Mouse (Mus musculus): Measurements from ENCODE around the gene Adamts14. TPM values are rescaled to one million over a fixed set of nuclear protein-coding genes. Genes with fewer than 3 reads are reported as not detected.

The Adamts14 gene
- polyA plus RNA-seq, 1 experiment from 2014 or later = 0.07 TPM

DNA sequence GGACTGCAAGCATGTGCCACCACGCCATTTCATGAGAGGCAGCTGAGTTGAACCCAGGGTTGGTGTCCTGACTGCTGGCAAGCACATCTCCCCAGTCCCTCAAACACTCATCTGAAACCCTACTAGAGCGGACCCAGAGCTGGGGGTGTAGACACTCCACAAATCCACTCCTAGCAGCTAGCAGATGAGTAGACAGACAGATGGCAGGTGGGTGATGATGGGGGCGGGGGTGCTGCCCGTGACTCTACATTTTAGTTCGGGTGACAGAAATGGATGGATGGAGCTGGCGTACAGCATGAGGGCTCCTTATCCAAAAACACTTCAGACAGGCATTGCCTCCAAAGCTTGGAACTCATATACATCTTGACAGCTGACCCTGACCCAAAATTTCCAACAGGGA is 26.9 kb downstream of the Adamts14 start:
- Histone ChIP-seq H3K4me2 (ENCODE audit: low read depth, low read length) (no peak overlapping the region), H3K27me3 (ENCODE audit: control insufficient read depth, insufficient read depth, low read length) (no peaks in the 10 kb centered on the region), H3K27ac (ENCODE audit: low read depth, low read length) (no peak overlapping the region), H3K9ac (replicated peaks; ENCODE audit: low read depth, low read length) (no peak overlapping the region), H3K4me3 (ENCODE audit: low read depth, low read length) (no peak overlapping the region), H3K36me3 (ENCODE audit: control insufficient read depth, insufficient read depth, low read length) (no peaks in the 10 kb centered on the region), H3K4me1 (ENCODE audit: control insufficient read depth, insufficient read depth, low read length) (no peaks in the 10 kb centered on the region), H3K9me3 (ENCODE audit: control insufficient read depth, low read length) (no peaks in the 10 kb centered on the region)
- WGBS = 88% methylated on average over 6 of the region's 6 CpGs
- no peak for ATAC-seq (ENCODE audit: low read depth)

DNA sequence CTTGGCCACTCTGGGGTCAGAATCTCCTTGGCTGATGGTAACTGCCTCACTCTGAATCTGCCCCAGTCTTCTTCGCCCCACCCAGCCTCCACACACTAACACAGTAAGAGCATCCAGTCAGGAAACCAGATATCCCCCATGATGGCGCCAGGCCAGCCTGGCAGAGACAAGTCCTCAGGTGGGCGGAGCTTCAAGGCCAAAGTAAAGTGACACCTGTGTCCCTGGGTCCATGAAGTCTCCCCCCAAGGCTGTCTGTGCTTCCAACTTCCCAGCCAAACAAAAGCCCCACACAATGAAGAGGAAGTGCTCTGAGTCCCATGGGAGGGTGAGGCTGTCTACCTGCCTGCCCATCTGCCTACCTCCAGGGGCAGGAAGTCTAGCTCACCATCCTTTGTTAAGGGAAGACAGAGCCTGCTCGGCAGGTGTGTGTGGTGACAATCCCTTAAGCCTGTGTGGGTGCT is 31.2 kb downstream of the Adamts14 start:
- no peak overlapping the region for H3K9ac ChIP-seq (replicated peaks; ENCODE audit: low read depth, low read length)
- no peak overlapping the region for H3K27ac ChIP-seq (ENCODE audit: low read depth, low read length)
- no peak overlapping the region for H3K4me2 ChIP-seq (ENCODE audit: low read depth, low read length)
- H3K4me3 ChIP-seq (ENCODE audit: low read depth, low read length) = no peak overlapping the region
- no peaks in the 10 kb centered on the region for H3K9me3 ChIP-seq (ENCODE audit: control insufficient read depth, low read length)
- 73% methylated on average over 4 of the region's 4 CpGs for WGBS
- no peaks in the 10 kb centered on the region for H3K36me3 ChIP-seq (ENCODE audit: control insufficient read depth, insufficient read depth, low read length)
- H3K4me1 ChIP-seq (ENCODE audit: control insufficient read depth, insufficient read depth, low read length) = no peaks in the 10 kb centered on the region
- H3K27me3 ChIP-seq (ENCODE audit: control insufficient read depth, insufficient read depth, low read length) = no peaks in the 10 kb centered on the region
- ATAC-seq (ENCODE audit: low read depth) = no peak

DNA sequence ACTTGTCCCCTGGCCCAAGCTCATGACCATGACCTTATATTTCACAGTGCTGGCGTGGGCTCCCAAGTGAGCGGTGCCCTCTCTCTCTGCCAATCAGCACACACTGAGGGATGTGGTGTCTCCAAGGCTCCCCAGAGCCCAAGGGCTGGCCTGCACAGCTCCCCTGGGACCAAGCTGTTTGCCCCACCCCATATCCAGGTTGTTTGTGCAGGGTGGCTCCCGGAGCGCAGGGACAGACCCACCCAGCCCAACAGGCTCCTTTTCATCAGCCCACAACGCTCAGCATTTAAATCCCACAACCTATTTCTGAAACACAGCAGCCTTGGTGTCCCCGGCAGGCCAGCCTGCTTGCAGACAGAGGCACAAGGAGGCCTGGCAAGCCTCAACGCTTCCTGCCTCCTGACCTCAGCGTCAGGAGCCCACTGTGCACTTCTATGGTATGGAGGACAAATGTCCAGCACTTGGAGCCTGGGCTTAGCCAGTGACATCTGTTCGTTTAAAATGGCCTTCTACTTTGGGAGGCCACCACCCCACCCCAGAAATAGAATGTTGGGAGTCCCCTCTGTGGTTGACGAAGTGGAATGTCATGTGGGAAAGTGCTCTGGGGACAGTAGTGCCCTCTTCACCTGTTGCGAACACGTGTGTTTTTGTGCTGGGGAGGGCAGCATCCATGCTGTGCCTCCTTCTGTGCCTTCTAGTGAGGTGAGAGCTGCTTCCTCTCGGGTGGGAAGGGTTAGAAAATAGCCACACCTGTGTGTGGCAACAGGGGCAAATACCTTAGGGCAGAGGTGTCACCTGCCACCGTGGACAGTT is 32.9 kb downstream of the Adamts14 start:
- ATAC-seq (ENCODE audit: low read depth) = no peak
- Histone ChIP-seq H3K27ac (ENCODE audit: low read depth, low read length) (no peak overlapping the region), H3K4me1 (ENCODE audit: control insufficient read depth, insufficient read depth, low read length) (no peaks in the 10 kb centered on the region), H3K27me3 (ENCODE audit: control insufficient read depth, insufficient read depth, low read length) (no peaks in the 10 kb centered on the region), H3K4me3 (ENCODE audit: low read depth, low read length) (no peak overlapping the region), H3K4me2 (ENCODE audit: low read depth, low read length) (no peak overlapping the region), H3K9me3 (ENCODE audit: control insufficient read depth, low read length) (no peaks in the 10 kb centered on the region), H3K9ac (replicated peaks; ENCODE audit: low read depth, low read length) (no peak overlapping the region), H3K36me3 (ENCODE audit: control insufficient read depth, insufficient read depth, low read length) (no peaks in the 10 kb centered on the region)
- 77% methylated on average over 14 of the region's 14 CpGs for WGBS

DNA sequence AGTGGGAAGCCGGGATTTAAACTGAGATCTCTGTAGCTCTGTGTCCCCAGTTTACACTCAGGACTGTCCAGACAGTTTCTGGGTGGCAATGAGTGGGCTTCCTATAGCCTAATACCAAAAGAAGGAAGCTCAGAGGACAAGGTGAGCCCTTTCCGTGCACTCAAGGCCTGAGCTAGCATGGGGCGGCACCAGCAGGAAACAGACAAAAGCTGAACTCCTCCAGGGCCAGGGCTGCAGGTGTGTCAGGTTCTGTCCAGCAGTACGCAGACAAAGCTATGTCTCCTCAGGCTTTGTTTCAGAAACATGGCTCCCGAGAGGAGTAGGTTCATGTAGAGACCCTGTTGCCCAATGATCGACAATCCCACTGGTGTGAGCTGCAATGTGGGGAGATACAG is 35.9 kb downstream of the Adamts14 start:
- Histone ChIP-seq H3K36me3 (ENCODE audit: control insufficient read depth, insufficient read depth, low read length) (no peaks in the 10 kb centered on the region), H3K27ac (ENCODE audit: low read depth, low read length) (no peak overlapping the region), H3K27me3 (ENCODE audit: control insufficient read depth, insufficient read depth, low read length) (no peaks in the 10 kb centered on the region), H3K4me1 (ENCODE audit: control insufficient read depth, insufficient read depth, low read length) (no peaks in the 10 kb centered on the region), H3K9ac (replicated peaks; ENCODE audit: low read depth, low read length) (no peak overlapping the region), H3K4me3 (ENCODE audit: low read depth, low read length) (no peak overlapping the region), H3K4me2 (ENCODE audit: low read depth, low read length) (no peak overlapping the region), H3K9me3 (ENCODE audit: control insufficient read depth, low read length) (no peaks in the 10 kb centered on the region)
- 77% methylated on average over 6 of the region's 6 CpGs for WGBS
- no peak for ATAC-seq (ENCODE audit: low read depth)

DNA sequence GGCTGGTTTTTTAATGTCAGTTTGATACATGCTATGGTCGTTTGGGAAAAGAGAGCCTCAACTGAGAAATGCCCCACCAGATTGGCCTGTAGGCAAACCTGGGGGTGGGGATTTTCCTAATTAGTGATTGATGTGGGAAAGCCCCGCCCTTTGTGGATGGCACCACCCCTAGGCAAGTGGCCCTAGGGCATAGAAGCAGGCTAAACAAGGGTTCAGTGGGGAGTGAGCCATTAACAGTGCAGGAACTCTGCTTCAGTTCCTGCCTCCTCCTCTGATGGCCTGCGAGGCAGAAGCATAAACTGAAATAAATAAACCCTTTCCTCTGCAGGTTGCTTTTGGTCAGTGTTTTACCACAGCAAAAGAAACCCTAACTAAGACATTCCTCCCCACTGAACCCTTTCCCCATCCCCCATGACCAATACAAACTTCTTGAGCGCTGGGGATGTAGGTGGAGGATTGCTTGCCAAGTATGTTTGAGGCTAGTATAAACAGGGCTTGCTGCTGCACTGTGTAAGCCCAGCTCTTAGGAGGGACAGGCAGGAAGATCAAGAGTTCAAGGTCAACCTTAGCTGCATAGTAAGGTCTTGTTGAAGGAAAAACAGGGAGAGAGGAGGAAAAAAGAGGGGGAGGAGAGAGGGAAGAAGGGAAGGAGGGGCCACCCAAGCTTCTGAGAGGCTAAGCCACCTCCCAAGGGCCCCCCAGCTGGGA is 36.4 kb downstream of the Adamts14 start:
- Histone ChIP-seq H3K4me1 (ENCODE audit: control insufficient read depth, insufficient read depth, low read length) (no peaks in the 10 kb centered on the region), H3K9me3 (ENCODE audit: control insufficient read depth, low read length) (no peaks in the 10 kb centered on the region), H3K36me3 (ENCODE audit: control insufficient read depth, insufficient read depth, low read length) (no peaks in the 10 kb centered on the region), H3K27ac (ENCODE audit: low read depth, low read length) (no peak overlapping the region), H3K9ac (replicated peaks; ENCODE audit: low read depth, low read length) (no peak overlapping the region), H3K4me3 (ENCODE audit: low read depth, low read length) (no peak overlapping the region), H3K27me3 (ENCODE audit: control insufficient read depth, insufficient read depth, low read length) (no peaks in the 10 kb centered on the region), H3K4me2 (ENCODE audit: low read depth, low read length) (no peak overlapping the region)
- 54% methylated on average over 4 of the region's 4 CpGs for WGBS
- no peak for ATAC-seq (ENCODE audit: low read depth)

DNA sequence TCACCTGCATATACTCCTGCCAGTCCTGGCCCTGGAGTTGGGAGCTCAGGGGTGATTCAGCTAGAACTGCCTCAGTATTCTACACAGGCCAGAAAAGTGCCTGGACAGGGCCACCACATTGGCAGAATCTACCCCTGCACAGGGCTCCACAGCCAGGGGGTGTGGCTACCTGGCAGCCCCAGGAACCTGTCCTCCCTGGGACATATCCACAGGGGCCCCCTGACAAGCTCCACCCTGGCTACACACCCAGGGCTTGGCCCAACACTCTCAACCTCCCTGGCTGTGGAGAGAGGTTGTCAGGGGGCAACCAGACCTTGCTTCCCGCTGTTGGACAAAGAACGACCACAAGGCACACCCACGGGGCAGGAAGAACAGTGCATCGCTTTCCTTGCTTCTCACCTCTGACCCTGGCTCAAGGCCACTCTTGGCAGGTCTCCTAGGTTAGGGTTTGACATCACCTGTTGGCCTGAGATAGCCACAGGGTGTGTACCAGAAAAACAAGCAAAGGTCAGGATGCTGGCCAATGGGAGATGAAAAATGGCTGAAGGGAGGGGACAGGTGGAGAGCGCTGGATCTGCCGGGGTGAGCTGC is 37.5 kb downstream of the Adamts14 start:
- Histone ChIP-seq H3K9me3 (ENCODE audit: control insufficient read depth, low read length) (no peaks in the 10 kb centered on the region), H3K4me3 (ENCODE audit: low read depth, low read length) (no peak overlapping the region), H3K27me3 (ENCODE audit: control insufficient read depth, insufficient read depth, low read length) (no peaks in the 10 kb centered on the region), H3K4me1 (ENCODE audit: control insufficient read depth, insufficient read depth, low read length) (no peaks in the 10 kb centered on the region), H3K9ac (replicated peaks; ENCODE audit: low read depth, low read length) (no peak overlapping the region), H3K4me2 (ENCODE audit: low read depth, low read length) (no peak overlapping the region), H3K36me3 (ENCODE audit: control insufficient read depth, insufficient read depth, low read length) (no peaks in the 10 kb centered on the region), H3K27ac (ENCODE audit: low read depth, low read length) (no peak overlapping the region)
- no peak for ATAC-seq (ENCODE audit: low read depth)
- 89% methylated on average over 6 of the region's 6 CpGs for WGBS

DNA sequence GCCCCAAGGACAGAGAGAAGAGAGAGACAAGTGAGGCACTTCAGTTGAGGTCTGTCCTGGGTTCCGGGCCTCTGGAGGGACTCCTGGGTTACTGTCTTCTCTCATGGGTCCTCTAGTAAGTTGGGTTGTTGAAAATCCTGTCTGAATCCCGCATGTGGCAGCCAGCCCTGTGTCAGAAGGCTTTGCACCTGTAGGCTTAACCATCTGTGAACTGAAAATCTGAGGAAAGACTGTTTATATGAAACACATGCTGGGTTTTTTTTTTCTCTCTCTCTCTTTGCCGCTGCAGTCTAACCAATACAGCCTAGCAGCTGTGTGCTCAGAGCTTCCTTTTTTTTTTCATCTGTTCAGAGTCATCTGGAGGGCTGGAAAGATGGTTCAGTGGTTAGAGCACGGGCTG is 38.9 kb downstream of the Adamts14 start:
- Histone ChIP-seq H3K9ac (replicated peaks; ENCODE audit: low read depth, low read length) (no peak overlapping the region), H3K4me2 (ENCODE audit: low read depth, low read length) (no peak overlapping the region), H3K27me3 (ENCODE audit: control insufficient read depth, insufficient read depth, low read length) (no peaks in the 10 kb centered on the region), H3K4me3 (ENCODE audit: low read depth, low read length) (no peak overlapping the region), H3K36me3 (ENCODE audit: control insufficient read depth, insufficient read depth, low read length) (no peaks in the 10 kb centered on the region), H3K4me1 (ENCODE audit: control insufficient read depth, insufficient read depth, low read length) (no peaks in the 10 kb centered on the region), H3K27ac (ENCODE audit: low read depth, low read length) (no peak overlapping the region), H3K9me3 (ENCODE audit: control insufficient read depth, low read length) (no peaks in the 10 kb centered on the region)
- 82% methylated on average over 4 of the region's 4 CpGs for WGBS
- no peak for ATAC-seq (ENCODE audit: low read depth)

DNA sequence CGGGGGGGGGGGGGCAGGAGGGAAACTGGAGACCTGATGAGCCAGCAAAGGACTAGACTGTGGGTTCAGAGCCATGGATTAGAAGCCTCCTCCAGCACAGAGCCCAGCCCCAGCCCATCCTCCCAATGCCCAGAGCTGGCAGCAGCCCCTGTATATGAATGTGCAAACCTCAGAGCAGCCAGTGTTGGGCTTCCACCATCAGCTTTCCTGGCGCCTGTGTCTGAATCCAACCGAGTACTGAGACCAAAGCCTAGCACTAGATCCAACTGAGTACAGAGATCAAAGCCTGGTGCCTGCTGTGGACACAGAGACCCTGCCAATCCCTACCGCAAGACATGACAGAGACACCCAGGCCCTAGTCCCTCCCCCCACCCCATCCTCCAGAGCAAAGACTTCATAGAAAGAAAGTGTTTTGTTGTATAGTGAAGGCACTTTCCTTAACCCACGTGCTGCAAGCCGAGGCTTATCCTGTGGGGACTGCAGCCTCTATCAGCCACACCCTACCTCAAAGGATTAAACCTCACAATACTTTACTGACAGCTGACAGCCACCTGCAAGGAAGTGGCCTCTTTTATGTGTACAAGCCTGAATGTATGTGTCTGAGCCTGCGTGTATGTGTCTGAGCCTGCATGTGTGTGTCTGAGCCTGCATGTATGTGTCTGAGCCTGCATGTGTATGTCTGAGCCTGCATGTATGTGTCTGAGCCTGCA is 40.2 kb downstream of the Adamts14 start:
- no peaks in the 10 kb centered on the region for H3K36me3 ChIP-seq (ENCODE audit: control insufficient read depth, insufficient read depth, low read length)
- no peak overlapping the region for H3K27ac ChIP-seq (ENCODE audit: low read depth, low read length)
- H3K4me1 ChIP-seq (ENCODE audit: control insufficient read depth, insufficient read depth, low read length) = no peaks in the 10 kb centered on the region
- no peak for ATAC-seq (ENCODE audit: low read depth)
- no peak overlapping the region for H3K9ac ChIP-seq (replicated peaks; ENCODE audit: low read depth, low read length)
- H3K9me3 ChIP-seq (ENCODE audit: control insufficient read depth, low read length) = no peaks in the 10 kb centered on the region
- H3K4me3 ChIP-seq (ENCODE audit: low read depth, low read length) = no peak overlapping the region
- no peaks in the 10 kb centered on the region for H3K27me3 ChIP-seq (ENCODE audit: control insufficient read depth, insufficient read depth, low read length)
- no peak overlapping the region for H3K4me2 ChIP-seq (ENCODE audit: low read depth, low read length)
- WGBS = 51% methylated on average over 7 of the region's 7 CpGs

Data from neural tube, embryonic 14.5 days (tissue).